Mouse (Mus musculus) midbrain, embryonic 14.5 days (tissue): Measurements from ENCODE around the gene Tspan5. TPM values are rescaled to one million over a fixed set of nuclear protein-coding genes. Genes with fewer than 3 reads are reported as not detected.

Experiments
- ATAC-seq: fragments of 200-750 bp; cut with Nextera tagmentation; 2 replicates; pipeline ENCODE4 v1.8.0; 2017; ENCODE audit warnings: moderate number of reproducible peaks, moderate library complexity; ENCODE audit not compliant: low FRiP score, low TSS enrichment
- DNase-seq: peaks from one replicate; pipeline ENCODE4 v3.0.0-alpha.2; 2015
- H3K27ac ChIP-seq: fragments of 300-500 bp; sonication (generic); replicated peaks from 2 replicates; pipeline ENCODE4 v1.5.1; 2014; ENCODE audit warnings: mild to moderate bottlenecking, low read depth, low read length, moderate library complexity
- H3K27me3 ChIP-seq: fragments of 300-500 bp; sonication (generic); 2 replicates; pipeline ENCODE4 v1.6.1; 2014; ENCODE audit warnings: low read length, control low read depth, mixed read lengths; ENCODE audit not compliant: control insufficient read depth, insufficient read depth
- H3K36me3 ChIP-seq: fragments of 300-500 bp; sonication (generic); 2 replicates; pipeline ENCODE4 v1.6.1; 2014; ENCODE audit warnings: low read length, control low read depth; ENCODE audit not compliant: control insufficient read depth, insufficient read depth
- H3K4me1 ChIP-seq: fragments of 300-500 bp; sonication (generic); 2 replicates; pipeline ENCODE4 v1.6.1; 2014; ENCODE audit warnings: mild to moderate bottlenecking, antibody characterized with exemption, low read length, control low read depth; ENCODE audit not compliant: control insufficient read depth, insufficient read depth
- H3K4me2 ChIP-seq: fragments of 300-500 bp; sonication (generic); 2 replicates; pipeline ENCODE4 v1.6.1; 2014; ENCODE audit warnings: mild to moderate bottlenecking, low read length, moderate library complexity
- H3K4me3 ChIP-seq: fragments of 300-500 bp; sonication (generic); replicated peaks from 2 replicates; pipeline ENCODE4 v1.5.1; 2014; ENCODE audit warnings: low read depth, low read length
- H3K9ac ChIP-seq: fragments of 300-500 bp; sonication (generic); replicated peaks from 2 replicates; pipeline ENCODE4 v1.6.1; 2014; ENCODE audit warnings: mild to moderate bottlenecking, low read length, moderate library complexity
- H3K9me3 ChIP-seq: fragments of 300-500 bp; sonication (generic); 2 replicates; pipeline ENCODE4 v1.6.1; 2016; ENCODE audit warnings: low read length, control low read depth, mixed read lengths; ENCODE audit not compliant: control insufficient read depth
- WGBS: fragments of 180-500 bp; shearing (Covaris S2); extraction: QIAGEN DNeasy Blood & Tissue Kit; methylation state at CpG from one replicate; pipeline ENCODE4 v1.1.7; 2014; 5-methylcytosine and 5-hydroxymethylcytosine counted together
- polyA plus RNA-seq: library from polyadenylated mRNA; unstranded; fragments of >200 nt; fragmentation: Nextera tagmentation; extraction: Ambion mirVana; gene quantifications from 2 replicates; pipeline ENCODE4 v1.2.1, GENCODE M21; 2014

Gene Tspan5
- polyA plus RNA-seq, 1 experiment from 2014 or later, result 119 TPM

DNA sequence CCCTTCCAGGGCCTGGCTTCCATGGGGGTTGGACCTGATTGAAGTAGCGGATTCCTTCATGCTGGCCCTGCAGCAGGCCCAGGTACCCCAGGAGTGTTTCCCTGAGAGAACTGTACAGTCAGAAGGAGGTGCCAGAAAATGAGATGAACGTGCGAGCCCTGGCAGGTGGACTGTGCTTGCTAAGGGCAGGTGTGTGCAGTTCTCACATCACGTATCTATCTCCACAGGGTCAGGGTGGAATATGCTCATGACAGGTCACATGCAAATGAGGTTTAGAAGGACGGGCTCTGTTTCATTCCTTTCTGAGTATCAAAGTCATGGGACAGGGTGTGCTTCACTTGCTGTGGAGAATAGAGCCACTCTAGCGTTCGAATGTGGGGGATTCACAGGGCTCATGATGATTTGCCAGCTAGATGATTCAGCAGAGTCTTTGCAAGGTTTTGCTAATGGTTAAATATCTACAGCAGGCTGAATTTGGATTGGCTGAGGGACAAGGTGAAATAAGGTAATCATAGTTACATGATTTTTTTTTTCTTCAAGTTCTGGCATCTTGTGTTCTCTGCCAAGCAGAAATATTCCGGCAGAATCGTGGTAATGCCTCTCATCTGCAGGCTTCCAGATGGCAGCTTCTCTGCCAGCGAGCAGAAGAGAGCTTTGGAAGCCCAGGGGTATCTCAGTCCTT is 28.8 kb downstream of the Tspan5 start:
- WGBS, result 64% methylated on average over 10 of the region's 10 CpGs
- no peak overlapping the region for H3K9ac ChIP-seq
- H3K36me3 ChIP-seq, result no peaks in the 10 kb centered on the region
- no peaks in the 10 kb centered on the region for H3K9me3 ChIP-seq
- no peaks in the 10 kb centered on the region for H3K27me3 ChIP-seq
- no peak overlapping the region for H3K4me2 ChIP-seq
- no peak overlapping the region for H3K27ac ChIP-seq
- DNase-seq (no peak), ATAC-seq (0 out of 2 replicates have a peak, but pooled peaks have one; percentile 19)
- peaks cover 36% of the 10 kb centered on the region for H3K4me1 ChIP-seq
- no peak overlapping the region for H3K4me3 ChIP-seq

DNA sequence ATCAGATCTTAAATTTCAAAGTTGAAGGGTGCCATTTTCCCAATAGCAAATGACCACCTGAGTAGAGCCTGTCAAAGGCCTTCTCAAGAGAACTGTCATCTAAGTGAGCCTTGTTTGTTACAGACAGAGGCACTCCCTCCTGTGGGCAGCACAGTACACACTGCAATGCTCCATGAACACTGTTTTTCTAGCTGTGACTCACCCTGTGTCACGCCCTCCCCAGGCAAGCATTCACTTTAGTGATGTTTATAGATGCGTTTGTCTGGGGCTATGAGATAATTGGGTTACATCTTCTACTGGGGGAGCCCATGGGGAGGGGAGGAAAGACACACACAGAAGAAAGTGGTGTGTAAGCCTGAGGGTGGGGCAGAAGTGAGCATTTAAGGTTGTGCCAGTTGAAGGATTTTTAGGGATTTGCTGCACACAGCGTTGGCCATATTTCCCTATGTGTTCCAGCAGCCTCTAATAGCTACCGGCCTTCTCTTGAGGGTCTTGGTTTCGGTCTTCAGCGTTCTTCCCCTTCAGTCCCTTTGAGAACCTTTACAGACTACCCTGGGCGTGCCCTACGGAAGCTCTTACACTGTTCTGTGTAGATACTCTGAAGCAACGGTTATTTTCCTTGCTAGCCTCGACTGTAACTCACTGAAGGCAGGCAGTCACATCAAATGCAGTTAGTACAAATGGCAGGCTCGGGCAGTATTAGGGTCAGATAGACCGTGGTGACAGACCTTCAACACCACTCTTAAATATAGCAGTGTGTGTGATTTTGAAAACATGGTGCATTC is 29.7 kb downstream of the Tspan5 start:
- Histone ChIP-seq H3K4me2 (no peak overlapping the region), H3K9ac (no peak overlapping the region), H3K27ac (no peak overlapping the region), H3K36me3 (no peaks in the 10 kb centered on the region), H3K27me3 (no peaks in the 10 kb centered on the region), H3K4me3 (no peak overlapping the region), H3K4me1 (peaks cover 36% of the 10 kb centered on the region), H3K9me3 (no peaks in the 10 kb centered on the region)
- WGBS, result 87% methylated on average over 12 of the region's 12 CpGs
- DNase-seq, result no peak
- ATAC-seq, result no peak

DNA sequence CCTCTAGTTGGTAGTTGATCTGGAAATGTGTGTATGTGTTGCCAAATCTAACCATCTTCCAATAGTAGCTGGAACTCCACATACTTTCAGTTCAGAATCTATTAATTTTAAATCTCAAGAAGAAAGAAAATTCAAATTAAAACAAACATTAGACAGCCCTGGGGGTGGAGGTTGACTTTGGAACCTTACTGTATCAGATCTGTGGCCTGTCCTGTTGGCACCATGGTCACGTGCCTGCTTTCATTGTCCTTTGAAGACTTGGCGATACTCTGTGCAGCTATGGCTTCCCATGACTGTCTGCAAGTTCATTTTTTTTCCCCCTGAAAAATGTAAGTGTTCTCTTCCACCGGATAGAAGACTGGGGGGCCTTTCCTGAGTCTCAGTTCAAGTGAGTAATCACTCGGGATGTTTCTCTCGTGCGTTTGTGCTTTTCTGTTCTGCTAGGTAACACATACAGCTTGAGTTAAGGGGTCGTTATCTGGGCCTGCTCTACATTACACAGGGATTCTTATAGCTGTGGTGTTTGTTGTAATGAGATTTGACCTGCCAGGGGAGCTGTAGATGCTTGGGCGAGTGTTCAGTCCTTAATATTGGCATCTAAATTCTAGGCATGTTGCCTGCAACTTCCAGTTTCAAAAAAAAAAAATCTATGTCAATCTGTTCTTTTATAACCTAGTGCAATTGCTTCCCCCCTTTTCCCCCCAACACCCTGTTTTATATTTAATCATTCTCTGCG is 32.0 kb downstream of the Tspan5 start:
- WGBS, result 61% methylated on average over 9 of the region's 9 CpGs
- no peak overlapping the region for H3K4me2 ChIP-seq
- no peak overlapping the region for H3K27ac ChIP-seq
- no peaks in the 10 kb centered on the region for H3K27me3 ChIP-seq
- no peak for ATAC-seq
- H3K4me3 ChIP-seq, result no peak overlapping the region
- H3K4me1 ChIP-seq, result peaks cover 35% of the 10 kb centered on the region
- no peaks in the 10 kb centered on the region for H3K36me3 ChIP-seq
- no peak for DNase-seq
- H3K9ac ChIP-seq, result no peak overlapping the region
- no peaks in the 10 kb centered on the region for H3K9me3 ChIP-seq

DNA sequence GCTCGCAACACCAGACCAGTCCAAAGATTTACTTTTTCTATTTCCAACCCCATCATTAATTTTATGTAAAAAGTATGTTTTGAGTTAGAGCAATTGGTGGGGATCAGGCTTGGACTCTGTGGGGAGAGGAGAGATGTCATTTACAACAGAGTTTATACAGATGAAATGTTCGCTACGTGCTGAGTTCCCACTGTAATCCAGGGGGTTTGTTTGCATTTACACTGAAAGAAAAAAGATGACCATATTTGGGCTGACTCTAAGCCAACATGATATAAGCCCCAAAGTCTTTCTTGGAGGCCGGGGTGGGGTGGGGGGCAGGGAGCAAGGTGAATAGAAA is 32.6 kb downstream of the Tspan5 start:
- Histone ChIP-seq H3K27me3 (no peaks in the 10 kb centered on the region), H3K9ac (no peak overlapping the region), H3K4me3 (no peak overlapping the region), H3K4me2 (no peak overlapping the region), H3K27ac (no peak overlapping the region), H3K36me3 (no peaks in the 10 kb centered on the region), H3K9me3 (no peaks in the 10 kb centered on the region), H3K4me1 (peaks cover 41% of the 10 kb centered on the region)
- ATAC-seq (no peak), DNase-seq (no peak)
- WGBS, result 72% methylated on average over 4 of the region's 4 CpGs

DNA sequence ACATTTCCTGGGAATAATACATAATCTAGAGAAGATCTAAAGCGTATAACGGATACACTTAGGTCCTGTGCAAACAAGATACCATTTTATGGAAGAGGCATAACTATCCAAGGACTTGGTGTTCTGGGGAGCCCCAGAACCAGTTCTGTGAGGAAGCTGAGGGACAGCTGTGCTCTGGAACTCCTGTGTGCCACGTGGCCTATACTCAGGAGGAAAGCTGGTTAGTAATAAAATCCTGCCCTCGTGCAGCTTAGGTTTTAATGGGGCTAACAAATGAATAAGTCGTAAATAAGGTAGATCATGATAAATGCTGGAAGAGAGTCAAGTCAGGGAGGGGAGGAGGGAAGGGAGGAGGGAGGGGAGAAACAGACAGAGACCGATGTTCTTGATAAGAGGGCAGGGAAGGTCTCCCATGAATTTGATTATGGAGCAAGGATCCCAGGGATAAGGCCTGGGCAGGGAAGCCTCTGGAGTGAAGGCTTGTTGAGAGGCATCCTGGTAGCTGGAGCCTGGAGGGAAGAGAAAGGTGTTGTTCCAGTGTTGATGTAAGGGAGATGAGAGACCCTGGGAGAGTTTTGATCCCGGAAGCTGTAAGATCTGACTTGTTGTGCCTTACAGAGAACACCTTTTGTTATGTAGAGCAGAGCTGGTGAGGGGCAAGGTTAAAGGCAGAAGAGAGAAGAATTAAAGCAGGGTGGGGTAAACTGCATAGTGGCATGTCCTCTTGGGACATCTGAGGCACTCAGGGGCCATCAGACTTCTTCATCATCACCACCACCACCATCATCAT is 34.1 kb downstream of the Tspan5 start:
- WGBS, result 76% methylated on average over 7 of the region's 7 CpGs
- peaks cover 32% of the 10 kb centered on the region for H3K4me1 ChIP-seq

DNA sequence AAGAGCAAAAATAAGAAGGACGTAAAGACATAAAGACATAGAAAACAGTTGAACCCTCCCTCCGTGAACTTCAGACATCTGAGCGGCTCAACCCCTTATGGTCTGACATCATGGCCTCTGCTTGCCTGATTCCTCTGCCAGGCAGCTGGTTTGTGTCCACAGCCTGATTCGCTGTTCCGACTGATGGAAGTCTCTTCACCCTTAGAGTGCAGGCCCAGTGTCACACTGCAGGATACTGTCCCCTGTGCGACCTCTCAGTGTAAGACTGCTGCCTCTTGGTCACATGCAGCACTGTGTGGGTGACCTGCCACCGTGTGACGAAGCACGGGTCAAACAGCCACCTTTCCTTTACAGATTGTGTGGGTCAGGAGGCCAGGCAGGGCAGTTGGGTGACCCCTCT is 39.5 kb downstream of the Tspan5 start:
- no peaks in the 10 kb centered on the region for H3K27me3 ChIP-seq
- H3K27ac ChIP-seq, result no peak overlapping the region
- peaks cover 37% of the 10 kb centered on the region for H3K4me1 ChIP-seq
- WGBS, result 84% methylated on average over 9 of the region's 9 CpGs
- H3K9ac ChIP-seq, result no peak overlapping the region
- H3K4me3 ChIP-seq, result no peak overlapping the region
- no peak for DNase-seq
- no peak overlapping the region for H3K4me2 ChIP-seq
- ATAC-seq, result peak; percentile 24; the same call in 1 of the 2 replicates
- no peaks in the 10 kb centered on the region for H3K9me3 ChIP-seq
- no peaks in the 10 kb centered on the region for H3K36me3 ChIP-seq

More for the DNA sequence above, 34.1 kb downstream of the Tspan5 start:
- no peak overlapping the region for H3K27ac ChIP-seq
- no peak overlapping the region for H3K4me2 ChIP-seq
- H3K4me3 ChIP-seq, result no peak overlapping the region
- no peak overlapping the region for H3K9ac ChIP-seq
- H3K27me3 ChIP-seq, result no peaks in the 10 kb centered on the region
- H3K9me3 ChIP-seq, result no peaks in the 10 kb centered on the region
- H3K36me3 ChIP-seq, result no peaks in the 10 kb centered on the region
- no peak for DNase-seq
- ATAC-seq, result no peak

DNA sequence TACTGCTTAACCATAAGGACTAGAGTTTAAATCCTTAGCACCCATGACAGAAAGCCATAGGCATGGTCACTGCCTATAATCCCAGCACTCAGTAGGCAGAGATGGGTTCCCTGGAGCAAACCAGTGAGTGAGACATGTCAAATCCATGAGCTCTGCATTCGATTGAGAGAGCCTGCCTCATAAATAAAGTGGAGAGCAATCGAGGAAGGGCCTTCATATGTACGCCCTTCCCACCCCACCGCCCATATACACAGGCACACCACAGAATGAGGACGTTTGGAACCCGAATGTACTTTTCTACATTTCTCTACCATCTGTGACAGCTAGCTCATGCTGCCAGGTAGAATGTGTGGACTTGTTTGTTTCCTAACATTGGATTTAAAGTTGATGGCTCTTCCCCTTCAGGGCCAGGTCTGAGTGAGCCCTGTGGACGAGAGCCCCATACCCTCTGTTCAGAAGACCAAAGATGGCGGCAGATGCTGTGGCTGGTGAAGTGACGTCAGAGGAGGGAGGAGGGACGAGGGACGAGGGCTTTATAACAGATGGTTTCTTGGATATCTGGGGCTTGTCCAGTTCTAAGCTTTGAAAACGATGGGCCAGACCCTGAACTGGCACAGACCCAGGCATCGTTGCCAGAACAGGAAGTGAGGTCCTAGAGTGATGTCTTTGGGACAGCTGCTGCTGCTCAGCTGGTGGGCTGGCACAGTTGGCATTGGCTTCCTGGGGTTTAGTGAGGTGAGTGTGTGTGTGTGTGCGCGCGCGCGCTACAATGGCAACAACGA is 42.1 kb downstream of the Tspan5 start:
- no peak for DNase-seq
- Histone ChIP-seq H3K4me1 (peaks cover 33% of the 10 kb centered on the region), H3K4me3 (no peak overlapping the region), H3K27ac (peak overlapping the region; percentile 45; the same call in 1 of the 2 replicates), H3K9me3 (no peaks in the 10 kb centered on the region), H3K36me3 (no peaks in the 10 kb centered on the region), H3K9ac (no peak overlapping the region), H3K27me3 (no peaks in the 10 kb centered on the region), H3K4me2 (no peak overlapping the region)
- ATAC-seq, result 0 out of 2 replicates have a peak, but pooled peaks have one; percentile 28
- WGBS, result 90% methylated on average over 19 of the region's 19 CpGs

DNA sequence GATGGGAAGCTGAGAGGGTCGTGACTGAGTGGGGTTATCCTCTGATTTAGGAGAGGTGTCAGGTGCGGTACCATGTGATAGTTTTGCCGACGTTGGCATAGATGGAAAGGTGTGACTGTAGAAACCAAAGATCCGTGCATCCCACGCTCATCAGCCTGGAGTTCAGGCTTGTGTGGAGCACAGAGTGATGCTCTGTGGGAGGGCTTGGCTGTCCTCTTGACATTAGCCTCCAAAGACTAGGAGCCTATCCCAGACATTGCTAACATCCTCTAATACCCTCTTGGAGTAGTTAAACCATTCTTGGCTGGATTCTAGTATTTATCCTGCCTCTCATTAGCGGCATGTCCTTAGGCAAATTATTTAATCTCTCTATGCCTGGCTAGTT is 42.6 kb downstream of the Tspan5 start:
- WGBS, result 87% methylated on average over 7 of the region's 7 CpGs
- no peaks in the 10 kb centered on the region for H3K36me3 ChIP-seq
- peaks cover 27% of the 10 kb centered on the region; the same call in 1 of the 2 replicates for H3K4me1 ChIP-seq
- H3K9ac ChIP-seq, result no peak overlapping the region
- H3K4me3 ChIP-seq, result no peak overlapping the region
- no peak overlapping the region for H3K4me2 ChIP-seq
- ATAC-seq (no peak), DNase-seq (no peak)
- H3K9me3 ChIP-seq, result no peaks in the 10 kb centered on the region
- H3K27me3 ChIP-seq, result no peaks in the 10 kb centered on the region
- H3K27ac ChIP-seq, result 0 out of 2 replicates have a peak overlapping the region, but pooled peaks have one; percentile 45
